Mouse (Mus musculus) MEL-GATA-1-ER (cell line): ENCODE data around the gene Rap1a.
A peak's percentile ranks its signal among the peaks of the same experiment; 100 is the strongest.

Source experiments
- DNase-seq: peaks from one replicate; pipeline ENCODE4 v3.0.0-alpha.2; 2012; ENCODE audit warnings: low read depth; ENCODE audit errors: extremely low read depth

Rap1a gene

DNA sequence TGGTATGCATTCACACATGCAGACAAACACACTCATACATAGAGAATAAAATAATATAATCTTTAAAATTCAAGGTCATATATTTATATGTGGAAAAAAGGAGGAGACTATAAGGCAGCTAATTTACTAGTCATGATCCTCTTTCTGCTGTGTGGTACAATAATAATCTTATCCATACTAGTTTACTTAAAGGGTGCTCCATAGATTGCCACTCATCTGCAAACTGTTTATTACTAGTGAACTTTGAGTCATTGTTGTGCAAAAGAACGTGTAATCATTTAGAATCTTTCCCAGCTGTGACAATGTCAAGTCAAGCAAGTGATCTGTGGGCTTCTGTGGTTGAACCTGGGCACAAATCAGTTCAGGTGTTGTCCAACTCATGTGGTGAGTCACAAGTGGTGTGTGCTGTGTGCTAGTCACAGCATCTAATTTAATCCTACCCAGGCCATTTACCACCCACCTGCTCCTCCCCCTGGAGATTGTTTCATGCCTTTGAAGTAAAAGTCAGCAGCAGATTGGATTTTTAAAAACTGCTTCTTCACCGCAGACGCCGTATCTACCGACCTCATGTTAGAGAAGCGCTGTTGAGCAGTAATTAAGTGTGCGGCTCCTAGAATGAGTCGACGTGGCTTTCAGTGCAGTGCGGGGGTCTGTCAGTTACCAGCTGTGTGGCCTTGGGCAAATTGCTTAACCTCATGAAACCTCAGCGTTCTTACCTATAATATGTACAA is 5.5 kb upstream of the Rap1a start:
- no peak for DNase-seq

DNA sequence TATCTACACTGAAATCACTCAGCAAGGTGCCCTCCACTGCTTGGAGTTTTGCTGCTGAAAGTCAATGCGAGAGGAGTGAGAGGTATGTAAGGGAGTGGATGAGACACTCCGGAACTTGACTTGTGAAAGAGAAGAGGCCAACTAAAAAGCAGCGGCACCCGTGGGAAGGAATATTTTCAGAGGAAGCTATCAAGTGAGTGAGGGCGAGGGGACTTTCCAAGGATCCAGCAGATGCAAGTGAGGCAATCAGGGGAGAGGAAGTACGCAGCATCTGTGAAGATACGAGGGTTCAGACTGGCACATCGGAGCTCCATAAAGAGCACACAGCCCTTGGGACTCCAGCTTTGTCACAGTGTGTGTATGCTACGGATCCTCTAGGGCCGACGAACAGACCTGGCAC is 2.5 kb upstream of the Rap1a start:
- no peak for DNase-seq

DNA sequence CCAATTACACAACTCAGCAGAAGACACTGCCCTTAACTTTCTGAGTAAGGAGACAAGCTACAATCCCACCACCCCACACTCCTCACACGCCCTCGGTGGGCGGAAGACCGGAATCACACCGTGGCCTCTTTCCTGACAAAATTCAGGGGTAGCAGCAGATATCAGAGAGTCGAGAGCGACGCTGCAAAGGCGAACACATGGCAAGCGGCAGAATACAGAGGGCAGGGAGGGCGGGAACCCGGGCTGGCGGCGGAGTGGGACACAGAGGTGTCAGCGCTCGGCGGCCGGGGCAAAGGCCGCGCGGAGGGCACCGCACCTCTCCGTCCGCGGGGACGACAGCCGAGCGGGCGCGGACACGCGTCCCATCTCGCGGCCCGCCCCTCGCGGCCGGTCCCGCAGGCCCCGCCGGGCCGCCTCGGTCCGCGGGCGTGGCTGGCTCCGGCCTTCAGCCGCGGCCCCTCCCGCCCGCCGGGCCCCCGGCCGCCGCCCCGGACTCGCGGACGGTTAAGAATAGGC is 403 bp downstream of the Rap1a start:
- peak; percentile 41 for DNase-seq

DNA sequence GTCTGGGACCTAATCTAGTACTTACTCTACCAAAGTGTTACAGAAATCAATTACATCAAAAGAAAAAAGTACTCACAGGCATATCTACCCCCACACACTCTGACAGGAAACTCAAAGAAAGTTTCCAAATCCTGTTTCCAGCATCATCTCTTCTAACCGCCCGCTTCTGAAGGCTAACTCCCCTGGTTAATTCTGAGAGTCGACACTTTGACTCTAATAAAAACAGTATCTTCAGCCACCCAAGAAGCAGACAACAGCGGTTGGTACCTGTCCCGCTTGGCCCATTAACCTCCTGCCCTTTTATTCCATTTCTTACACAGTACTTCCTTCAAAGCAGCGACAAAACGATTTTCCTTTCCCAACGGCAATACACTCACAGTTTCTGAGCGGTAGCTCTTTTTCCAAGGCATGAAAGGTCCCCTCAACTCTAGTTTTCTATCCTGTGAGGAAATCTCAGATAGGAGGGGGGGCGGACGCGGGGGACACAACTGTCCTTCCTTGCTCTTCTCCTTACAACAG is 921 bp downstream of the Rap1a start:
- peak; percentile 50 for DNase-seq

DNA sequence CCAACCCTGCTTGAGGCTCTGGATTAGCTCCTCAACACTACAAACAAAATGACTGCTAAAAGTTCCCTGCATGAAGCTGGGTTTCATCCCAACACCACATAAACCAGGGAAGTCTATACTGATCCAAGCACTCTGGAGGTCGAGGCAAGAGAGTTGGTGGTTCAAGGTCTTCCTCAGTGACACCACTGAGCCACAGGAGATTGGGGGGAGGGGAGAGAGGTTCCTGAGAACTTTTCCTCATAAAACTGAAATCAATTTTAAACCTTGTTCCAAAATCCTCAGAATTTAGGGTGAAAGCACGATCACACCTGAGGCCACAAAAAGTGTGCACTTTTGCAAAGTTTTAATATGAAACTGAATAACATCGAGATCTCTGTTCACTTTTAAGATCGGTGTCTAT is 1.8 kb downstream of the Rap1a start:
- no peak for DNase-seq

DNA sequence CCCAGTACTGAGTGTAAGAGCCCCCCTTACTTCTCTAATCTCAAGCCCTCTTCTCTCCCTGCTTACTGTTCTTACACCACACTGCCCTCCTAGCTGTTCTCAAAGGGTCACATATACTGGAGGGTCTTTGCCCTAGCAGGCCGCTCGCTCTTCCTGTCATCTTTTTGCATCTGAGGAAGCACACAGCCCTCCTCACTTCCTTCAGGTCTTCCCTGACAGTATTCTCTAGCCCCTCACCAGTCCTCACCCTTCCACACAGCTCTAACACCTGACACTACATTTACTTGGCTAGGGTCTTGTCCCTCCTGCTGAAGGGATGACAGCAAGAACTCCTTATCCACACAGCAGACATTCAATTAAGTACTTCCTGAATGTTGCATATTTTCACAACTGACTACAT is 2.4 kb downstream of the Rap1a start:
- DNase-seq, result peak; percentile 46

DNA sequence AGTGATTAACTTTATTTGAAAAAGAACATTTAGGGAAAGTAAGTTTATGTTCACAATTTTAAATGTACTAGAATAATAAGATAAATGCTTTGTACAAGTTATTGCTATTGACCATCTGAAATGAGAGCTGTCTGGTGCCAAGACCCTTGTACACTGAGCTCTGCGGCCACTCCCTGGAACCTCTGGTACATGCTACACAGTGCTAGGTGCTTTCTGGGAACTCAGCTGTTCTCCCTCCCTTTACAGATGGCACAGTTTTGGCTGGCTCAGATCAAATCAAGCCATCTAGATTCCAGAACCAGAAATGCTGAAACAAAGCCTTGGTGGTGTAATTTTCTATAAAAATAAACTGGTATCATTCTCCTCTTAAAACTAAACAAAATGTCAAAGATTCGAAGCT is 3.7 kb downstream of the Rap1a start:
- no peak for DNase-seq

DNA sequence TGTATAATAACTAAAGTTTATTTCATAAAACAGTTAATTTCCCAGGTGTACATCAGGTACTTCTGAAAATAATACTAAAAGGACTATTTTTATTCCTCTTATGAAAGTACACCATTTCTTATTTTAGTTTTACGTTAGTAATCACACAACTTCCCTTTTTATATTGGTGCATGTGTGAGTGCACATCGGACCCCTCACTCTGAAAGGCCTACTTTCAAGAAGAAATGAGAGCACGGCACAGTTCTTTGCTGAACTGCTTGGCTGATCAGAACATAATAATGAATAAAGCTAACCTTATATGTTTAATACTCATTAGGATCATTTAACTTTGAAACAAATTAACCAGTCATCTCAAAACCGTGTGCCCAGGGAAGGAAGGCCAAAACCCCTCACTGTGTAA is 4.4 kb downstream of the Rap1a start:
- peak; percentile 55 for DNase-seq

DNA sequence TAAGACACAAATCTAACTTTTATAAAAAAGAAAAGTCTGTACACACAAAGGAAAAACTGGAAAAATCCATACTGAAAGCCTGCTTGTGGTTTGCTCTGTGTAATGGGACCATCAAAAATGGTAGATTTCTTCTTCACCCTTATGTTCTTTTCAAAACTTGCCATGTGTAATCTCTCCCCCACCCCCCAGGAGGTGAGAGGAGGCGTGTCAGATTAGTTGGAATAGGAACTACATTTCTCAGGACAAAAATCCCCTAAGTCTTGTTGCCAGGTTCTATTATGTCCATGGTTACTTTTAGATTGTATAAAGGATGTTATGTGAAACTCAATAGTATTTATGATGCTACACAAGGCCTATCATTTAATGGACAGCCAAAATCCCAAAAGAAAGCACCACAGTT is 6.8 kb downstream of the Rap1a start:
- no peak for DNase-seq

DNA sequence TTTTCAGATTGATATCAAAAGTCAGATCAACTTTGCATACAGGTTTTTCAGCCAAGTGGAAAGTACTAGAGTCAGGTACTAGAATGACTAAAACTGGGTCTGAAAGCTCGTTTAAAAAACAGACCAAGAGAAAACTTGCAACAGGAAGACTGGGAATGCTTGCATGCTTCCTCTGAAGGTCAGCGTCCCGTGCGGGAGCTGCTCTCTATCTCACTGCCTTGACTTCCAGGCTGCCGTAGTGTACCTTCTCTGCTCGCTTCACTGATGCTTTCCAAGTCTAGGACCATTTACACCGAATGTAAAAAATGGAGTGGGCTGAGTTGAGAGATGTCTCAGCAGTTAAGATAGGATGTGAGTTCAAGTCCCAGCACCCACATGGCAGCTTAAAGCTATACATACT is 8.8 kb downstream of the Rap1a start:
- no peak for DNase-seq

DNA sequence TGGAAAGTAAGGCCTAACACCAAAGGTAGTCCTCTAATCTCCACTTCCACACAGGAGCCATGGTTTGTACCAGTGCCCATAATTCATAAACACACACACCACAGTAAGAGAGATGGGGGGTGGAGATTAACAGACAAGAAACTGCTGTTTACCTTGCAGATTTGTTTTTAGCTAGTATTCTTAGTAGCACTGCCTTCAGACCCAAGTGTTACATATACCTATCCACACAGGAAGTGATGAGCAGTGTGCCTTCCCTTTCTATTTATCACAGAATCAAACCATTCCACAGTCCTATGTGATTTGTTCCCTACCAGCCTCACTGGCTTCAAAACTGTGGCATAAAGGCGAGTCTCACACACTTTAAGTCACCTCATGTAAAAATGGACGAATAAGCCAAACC is 10.0 kb downstream of the Rap1a start:
- DNase-seq, result no peak

DNA sequence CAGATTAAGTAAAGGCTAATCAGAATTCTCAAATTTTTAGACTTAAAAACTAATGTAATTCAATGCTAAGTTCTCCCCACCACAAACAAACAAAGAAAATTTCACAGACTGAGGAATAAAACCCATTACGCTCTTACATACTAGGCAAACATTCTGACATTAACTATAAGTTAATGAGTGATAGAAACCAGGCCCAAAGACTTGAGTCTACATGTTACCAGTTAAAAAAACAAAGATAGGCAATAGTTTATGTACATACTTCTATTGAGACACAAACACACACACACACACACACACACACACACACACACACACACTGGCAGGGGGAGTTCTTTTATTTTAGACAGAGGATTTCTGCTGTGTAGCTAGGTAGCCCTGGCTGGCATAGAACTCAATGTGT is 10.8 kb downstream of the Rap1a start:
- no peak for DNase-seq

DNA sequence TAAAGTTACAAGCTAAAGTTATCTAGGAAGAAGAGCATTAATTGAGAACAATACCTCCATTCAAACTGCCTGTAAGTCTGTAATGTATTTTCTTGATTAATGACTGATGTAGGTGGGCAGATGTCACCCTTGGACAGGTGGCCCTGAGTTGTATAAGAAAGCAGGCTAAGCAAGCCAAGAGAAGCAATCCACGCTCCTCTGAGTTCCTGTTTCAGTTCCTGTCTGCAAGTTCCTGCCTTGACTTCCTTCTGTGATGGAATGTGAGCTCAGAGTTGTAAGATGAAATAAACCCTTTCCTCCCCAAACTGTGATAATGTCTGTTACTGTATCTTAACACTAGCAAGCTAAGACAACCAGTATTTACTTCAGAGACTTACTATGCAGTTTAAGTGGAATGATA is 11.4 kb downstream of the Rap1a start:
- DNase-seq, result no peak

DNA sequence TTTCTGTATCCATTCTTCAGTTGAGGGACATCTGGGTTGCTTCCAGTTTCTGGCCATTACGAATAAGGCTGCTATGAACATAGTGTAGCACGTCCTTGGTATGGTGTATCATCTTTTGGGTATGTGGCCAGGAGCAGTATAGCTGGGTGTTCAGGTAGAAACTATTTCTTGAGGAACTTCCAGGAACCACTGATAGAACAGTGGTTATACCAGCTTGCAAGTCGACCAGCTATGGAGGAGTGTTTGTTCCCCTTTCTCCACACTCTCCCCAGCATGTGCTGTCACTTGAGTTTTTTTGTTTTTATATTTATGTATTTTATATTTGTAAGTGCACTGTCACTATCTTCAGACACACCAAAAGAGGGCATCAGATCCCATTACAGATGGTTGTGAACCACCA is 13.8 kb downstream of the Rap1a start:
- DNase-seq, result peak; percentile 39

DNA sequence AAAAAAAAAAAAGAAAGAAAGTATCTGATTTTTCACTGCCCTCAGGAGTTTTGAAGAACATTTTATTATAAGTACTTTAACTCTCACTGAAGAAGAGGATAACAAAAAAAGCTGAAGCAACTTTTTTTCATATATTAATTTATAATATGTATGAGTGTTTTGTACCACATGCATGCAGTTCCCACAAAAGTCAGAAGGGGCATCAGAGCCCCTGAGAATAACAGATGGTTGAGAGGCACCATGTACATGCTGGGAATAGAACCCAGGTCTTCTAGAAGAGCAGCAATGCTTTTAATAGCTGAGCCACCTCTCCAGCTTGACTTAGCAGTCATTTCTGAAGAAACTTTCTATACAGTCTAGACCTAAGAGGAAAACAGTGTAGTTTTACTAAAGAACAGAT is 15.3 kb downstream of the Rap1a start:
- no peak for DNase-seq

DNA sequence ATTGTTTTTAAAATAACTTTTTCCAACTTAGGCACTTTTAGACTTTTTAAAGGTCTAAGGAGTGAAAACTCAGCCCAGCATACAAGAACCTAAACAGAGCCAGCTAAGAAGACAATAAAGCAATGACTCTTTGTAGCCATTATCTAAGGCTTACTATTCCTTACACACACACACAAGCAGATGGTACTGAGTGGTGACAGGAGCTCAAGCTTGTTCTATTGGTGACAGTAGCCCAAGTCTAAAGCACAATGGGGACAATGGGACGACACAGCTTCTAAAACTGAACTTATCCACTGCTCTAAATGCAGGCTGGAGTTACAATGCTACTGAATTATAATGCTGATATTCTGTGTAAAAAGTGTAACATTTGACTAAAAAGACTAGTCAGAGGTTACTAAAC is 17.3 kb downstream of the Rap1a start:
- no peak for DNase-seq

DNA sequence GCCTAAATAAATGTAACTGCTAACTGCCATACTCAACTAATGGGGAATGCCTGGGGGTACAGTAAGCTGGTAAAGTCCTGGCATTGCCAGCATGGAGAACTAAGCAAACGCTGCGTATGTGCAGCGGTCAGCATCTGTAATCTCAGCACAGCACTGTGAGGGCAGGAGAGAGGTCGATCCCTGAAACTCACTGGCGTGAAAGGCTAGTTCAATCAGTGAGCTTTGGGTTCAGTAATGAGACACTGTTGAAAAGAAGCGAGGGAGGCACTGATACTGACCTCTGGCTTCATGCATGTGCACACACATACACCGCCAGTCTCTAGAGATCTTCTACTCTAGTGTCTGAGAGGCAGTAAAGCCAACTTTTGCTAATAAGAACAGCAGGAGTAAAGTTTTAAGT is 18.7 kb downstream of the Rap1a start:
- DNase-seq, result no peak

DNA sequence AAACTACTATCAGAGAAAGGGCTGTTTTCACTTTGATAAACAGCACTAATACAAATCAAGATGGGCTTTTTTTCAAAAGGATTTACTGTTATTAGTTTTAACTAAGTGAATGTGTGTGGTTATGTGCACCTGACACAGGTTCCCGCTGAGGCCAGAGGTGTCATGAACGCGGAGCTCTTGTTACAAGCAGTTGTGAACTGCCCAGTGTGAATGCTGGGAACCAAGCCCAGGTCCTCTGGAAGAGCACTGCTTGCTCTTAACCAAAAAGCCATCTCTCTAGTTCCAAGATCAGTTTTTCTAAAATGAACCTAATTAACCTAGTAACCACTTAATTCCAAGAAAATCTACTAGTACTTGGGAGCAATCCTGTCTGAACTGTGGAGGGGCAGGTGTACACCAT is 23.1 kb downstream of the Rap1a start:
- no peak for DNase-seq

DNA sequence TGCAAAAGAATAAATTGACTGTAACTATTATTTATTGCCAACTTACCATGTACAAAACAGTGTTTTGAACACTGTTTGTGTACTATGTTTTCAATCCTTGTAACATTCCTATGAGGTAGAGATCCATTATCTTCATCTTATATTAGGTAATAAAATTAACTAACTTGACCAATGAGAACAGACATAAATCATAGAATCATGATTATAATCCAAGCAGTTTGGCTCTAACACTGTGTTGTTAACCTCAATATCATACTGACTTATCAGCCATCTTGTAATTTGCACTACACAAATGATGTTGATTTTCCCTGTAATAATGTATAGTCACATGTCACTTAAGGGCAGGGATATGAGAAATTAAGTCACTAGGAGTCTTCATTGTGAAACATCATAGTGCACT is 26.6 kb downstream of the Rap1a start:
- DNase-seq, result no peak

DNA sequence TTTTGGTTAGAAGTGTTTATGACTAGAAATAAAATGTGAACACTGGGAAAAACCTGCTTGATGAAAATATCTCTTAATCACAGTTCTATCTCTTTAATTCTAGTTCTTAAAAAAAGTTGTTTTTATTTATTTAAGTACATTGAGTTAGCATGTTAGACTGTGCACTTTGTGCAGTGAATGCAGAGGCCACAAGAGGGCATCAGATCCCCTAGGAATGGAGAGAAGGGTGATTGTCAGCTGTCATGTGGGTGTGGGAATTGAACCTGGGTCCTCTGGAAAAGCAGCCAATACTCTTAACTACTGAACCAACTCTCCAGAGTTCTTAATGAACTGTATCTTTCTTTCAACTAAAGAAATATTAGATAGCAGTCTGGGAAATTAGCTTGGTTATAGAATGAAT is 29.6 kb downstream of the Rap1a start:
- DNase-seq, result peak; percentile 44

DNA sequence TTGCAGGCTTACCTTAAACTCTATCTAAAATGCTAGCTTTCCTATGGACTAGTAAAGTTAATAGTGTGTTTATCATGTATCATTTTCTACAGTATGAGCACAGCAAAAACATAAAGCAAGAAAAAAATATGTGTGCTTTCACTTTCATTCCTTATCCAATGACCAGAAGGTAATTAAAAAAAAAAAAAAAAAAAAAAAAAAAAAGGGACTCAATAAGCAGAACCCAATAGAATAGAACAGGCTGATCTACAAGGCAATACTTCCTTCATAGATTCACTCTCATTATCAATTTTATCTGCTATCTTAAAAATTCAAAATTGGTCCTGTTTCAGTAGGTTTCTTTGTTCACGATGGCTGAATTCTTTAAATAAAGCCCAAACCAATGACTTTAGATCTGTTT is 30.3 kb downstream of the Rap1a start:
- no peak for DNase-seq

DNA sequence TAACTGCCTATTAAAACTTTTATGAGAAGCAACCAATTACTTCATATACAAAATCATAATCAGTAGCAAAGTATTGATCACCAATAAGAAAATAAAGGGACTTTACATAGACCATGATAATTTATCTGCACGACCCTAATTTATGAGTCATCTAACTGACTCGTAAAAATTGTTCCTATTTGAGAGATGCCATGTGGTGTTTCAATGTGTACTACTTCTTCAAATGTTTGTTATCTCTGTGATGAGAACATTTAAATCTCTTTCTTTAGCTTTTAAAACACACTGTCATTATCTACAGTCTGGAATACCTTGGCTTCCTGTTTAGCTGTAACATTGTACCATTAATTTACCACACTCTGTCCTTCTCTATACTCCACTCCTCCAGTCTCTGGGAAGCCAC is 31.8 kb downstream of the Rap1a start:
- DNase-seq, result no peak

DNA sequence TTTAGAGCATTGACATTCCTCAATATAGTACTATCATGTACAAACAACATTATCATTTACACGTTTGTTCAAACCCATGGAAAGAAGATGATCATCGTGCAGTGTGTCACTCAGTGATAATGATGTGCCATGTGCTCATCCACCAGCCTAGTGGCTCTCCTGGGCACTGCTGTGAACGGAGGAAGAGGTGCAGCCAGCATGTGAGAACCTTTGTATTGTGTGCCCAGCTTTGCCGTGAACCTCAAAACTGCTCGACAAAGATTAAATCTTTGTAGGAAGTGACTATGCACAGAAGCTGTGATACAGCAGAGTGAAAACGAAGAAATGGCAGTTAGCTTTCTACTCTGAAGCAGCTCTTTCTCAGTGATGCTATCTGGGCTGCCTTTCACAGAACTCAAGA is 32.6 kb downstream of the Rap1a start:
- no peak for DNase-seq
